Mouse (Mus musculus) brown adipose tissue, adult 24 weeks (tissue): ENCODE data around the gene Helq. TPM values are rescaled to one million over a fixed set of nuclear protein-coding genes. Genes with fewer than 3 reads are reported as not detected.

ENCODE experiments used
- H3K27ac ChIP-seq: fragments of 200-500 bp; replicated peaks from 2 replicates; pipeline ENCODE4 v1.5.1; 2012; ENCODE audit warnings: low read depth, mild to moderate bottlenecking, low read length
- H3K4me1 ChIP-seq: fragments of 200-500 bp; 2 replicates; pipeline ENCODE4 v1.6.1; 2012; ENCODE audit warnings: low read length, mixed read lengths; ENCODE audit not compliant: control insufficient read depth, insufficient read depth, insufficient read length
- H3K4me3 ChIP-seq: fragments of 200-500 bp; 2 replicates; pipeline ENCODE4 v1.5.1; 2012; ENCODE audit warnings: low read depth, mild to moderate bottlenecking, low read length, moderate library complexity; ENCODE audit not compliant: insufficient read depth
- polyA plus RNA-seq: library from polyadenylated mRNA; stranded (reverse); fragments of >200 nt; gene quantifications from 2 replicates; pipeline ENCODE4 v1.2.4, GENCODE M21; 2012; ENCODE audit not compliant: missing spikeins, insufficient read depth, insufficient read length

Helq gene
- 3.3 and 6.6 TPM in 2 replicates for polyA plus RNA-seq

DNA sequence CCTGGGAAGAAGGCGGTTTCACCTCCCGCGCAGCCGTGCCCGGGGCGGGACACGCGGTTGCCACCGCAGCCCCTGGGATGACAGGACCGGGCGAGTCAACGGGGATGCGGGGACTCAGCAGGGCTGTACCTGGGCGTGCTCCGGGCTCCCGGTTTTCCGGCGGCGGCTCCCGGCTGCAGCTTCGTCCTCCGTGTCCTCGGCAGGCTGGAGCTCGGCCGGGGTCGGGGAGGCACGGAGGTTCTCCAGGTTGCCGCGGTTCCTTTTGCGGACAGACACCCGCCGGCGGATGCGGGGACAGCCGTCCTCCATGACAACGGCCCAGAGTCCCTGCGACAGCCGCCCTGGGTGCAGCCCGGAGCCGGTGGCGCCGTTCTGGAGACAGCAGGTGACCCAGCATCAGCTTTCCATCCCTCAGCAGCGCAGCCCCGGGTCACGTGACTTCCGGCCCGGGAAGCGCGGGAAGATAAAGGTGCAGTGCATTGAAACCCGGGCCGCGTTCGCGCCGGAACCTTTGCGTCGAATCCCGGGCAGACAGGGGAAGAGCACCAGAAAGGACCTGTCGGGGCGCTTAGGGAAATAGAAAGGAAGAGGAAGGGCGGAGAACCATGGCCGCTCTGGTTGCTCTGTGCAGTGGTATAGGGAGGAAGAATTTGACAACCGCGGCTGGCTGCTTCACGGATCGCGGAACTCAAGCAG, at the start of gene Helq, which contains the start of gene Mrps18c:
Gene Helq, minus strand, starts transcription at position 434 of the 696 bp plus-strand sequence.
Gene Mrps18c, plus strand, starts transcription at position 463 of the 696 bp plus-strand sequence.
- Histone ChIP-seq H3K4me1 (no peaks in the 10 kb centered on the region), H3K4me3 (peak within 1 kb of the TSS; percentile 85), H3K27ac (no peak within 1 kb of the TSS)

DNA sequence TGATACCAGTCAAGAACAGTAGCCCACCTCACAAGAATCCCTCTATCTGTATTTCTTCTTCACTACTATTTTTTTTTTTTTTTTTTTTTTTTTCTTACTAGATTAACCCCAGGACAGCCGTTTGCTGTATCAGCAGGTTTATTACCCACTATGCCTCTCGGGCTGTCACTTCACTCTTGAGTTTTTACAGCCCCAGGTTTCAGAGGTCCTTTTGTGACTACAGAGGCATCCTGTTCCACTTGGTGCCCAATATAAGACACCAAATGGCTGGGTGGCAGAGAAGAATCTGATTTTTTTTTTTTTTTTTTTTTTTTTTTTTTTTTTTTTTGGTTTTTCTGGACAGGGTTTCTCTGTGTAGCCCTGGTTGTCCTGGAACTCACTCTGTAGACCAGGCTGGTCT, 48.7 kb upstream of the Helq start:
- peak overlapping the region; percentile 91 for H3K27ac ChIP-seq
- peak overlapping the region; percentile 60 for H3K4me3 ChIP-seq
- no peaks in the 10 kb centered on the region for H3K4me1 ChIP-seq

DNA sequence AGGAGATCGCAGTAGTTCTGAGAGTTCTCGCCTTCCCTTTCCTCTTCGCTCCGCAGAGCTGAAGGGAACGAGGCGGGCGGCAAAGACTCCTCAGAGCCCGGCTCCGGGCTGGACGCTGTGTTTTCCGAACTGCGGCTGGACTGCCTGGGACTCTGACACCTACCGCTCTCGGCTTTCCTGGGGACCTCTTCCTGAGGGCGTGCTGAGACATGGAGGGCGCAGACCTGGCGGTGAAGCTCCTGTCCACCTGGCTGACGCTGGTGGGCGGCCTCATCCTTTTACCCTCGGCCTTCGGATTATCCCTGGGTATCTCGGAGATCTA, 48.2 kb upstream of the Helq start:
- H3K27ac ChIP-seq: peak overlapping the region; percentile 91
- H3K4me1 ChIP-seq: no peaks in the 10 kb centered on the region
- peak overlapping the region; percentile 60 for H3K4me3 ChIP-seq

DNA sequence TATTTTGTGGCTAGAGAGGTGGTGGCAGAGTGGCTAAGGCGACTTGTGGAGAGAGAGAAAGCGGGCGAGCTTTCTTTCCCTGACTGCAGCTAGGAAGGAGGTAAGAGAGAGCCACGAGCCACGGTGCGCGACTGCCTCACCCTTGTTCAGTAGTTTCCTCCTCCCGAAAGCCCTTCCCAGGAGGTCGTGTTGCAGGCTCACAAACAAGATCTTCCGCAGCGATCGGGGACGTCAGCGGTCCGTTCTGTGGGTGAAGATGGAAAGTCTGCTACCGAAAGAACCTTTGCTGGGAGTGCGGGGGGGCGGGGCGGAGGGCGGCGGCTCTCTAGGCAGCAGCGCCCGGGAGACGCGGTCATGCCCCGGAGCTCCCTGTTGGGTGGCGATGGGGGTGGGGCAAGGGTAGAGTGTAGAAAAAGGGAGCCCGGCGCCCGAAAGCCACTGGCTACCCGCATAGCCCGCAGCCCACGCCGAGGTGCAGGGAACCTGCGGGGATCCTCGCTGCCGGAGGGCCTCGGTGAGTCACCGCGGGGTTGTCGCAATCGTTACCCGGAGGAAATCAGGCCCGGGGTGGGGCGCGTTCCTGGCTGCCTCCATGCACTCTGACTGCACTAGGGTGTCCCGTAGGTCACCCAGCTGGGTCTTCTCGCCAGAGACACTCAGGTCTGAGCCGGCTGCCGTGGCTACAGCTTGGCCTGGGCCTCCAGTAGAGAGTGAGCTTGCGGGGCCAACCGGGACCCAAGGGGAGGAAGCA, 47.6 kb upstream of the Helq start:
- Histone ChIP-seq H3K4me1 (no peaks in the 10 kb centered on the region), H3K27ac (peak overlapping the region; percentile 91), H3K4me3 (peak overlapping the region; percentile 60)

DNA sequence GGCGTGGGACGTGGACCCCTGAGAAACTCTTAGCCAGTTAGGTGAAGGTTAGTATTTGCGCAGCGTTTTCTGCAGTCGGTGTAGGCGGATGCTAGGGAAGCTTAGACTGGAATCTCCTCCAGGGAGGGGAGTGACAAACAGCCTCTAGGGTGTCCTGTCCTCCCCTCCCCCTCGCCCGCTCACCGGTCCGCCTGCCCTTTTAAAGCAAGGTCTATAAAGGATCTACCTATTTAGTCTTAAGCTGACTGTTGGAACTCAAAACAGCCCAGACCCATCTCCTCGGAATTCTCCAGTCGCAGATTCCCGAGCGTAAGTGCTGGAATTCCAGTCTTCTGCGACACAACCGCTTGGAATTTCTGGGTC, 47.1 kb upstream of the Helq start, which contains the start of gene Gpat3:
Gene Gpat3, plus strand, starts transcription at position 229 of the 363 bp plus-strand sequence.
- Histone ChIP-seq H3K4me1 (no peaks in the 10 kb centered on the region), H3K27ac (peak within 1 kb of the TSS; percentile 91), H3K4me3 (peak within 1 kb of the TSS; percentile 60)

DNA sequence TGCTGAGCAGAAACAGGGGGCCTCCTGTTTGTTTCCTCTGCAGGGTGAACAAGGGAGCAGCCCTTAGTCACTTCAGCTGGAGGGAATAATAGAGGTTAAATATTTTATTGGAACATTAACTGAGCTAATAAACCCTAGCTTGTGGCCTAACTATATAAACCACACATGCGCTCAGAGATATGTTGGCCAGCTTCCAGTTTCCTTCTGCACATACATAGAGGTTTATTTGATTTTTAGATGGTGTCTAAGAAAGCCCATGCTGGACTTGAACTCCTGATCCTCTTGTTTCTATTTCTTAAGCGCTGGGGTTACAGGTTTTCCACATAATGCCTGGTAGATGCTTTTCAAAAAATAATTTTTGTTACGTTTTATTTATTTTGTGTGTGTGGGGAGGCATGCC, 46.1 kb upstream of the Helq start:
- H3K27ac ChIP-seq: no peak overlapping the region
- H3K4me1 ChIP-seq: no peaks in the 10 kb centered on the region
- no peak overlapping the region for H3K4me3 ChIP-seq

DNA sequence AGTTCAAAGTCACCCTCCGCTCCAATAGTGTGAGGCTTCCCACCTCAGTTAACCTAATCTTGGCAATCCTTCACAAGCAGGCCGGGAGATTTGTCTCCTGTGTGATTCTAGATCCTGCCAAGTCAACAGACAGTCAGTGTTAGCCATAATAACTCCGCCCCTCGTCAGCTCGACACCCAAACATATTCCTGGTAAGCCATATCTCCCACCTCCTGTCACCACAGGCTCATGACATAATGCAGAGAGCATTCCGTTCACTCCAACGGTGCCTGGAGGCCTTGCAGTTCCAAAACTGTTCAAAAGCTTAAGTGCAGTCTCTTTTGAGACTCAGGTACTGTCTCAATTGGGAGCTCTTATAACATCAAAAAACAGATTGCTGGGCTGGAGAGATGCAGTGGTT, 39.5 kb upstream of the Helq start:
- H3K27ac ChIP-seq: no peak overlapping the region

DNA sequence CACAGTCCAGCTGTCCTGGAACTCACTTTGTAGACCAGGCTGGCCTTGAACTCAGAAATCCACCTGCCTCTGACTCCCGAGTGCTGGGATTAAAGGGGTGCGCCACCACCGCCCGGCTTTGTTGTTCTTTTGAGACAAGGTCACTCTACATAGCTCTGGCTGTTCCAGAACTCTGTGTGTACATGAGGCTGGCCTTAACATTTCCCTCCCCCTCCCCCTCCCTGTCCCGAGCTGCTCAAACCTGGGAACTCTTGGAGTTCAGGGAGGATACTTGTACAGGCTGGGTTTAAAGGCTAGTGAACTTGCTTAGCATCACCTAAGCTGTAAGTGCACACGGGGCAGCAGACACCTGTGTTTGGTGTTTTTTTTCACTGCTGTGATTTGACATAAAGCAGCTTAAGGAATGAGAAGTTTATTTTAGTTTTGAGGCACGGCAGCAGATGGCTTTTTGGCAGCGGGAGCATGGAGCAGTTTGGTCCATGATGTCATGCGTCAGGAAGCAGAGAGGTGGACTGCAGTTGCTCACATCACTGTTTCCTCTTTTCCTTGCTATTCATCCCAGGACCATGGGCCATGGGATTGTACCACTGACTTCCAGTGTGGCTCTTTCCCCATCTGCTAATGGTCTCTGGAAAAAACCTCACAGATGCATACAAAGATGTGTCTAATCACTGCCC, 37.6 kb upstream of the Helq start:
- H3K4me1 ChIP-seq: no peaks in the 10 kb centered on the region
- no peak overlapping the region for H3K4me3 ChIP-seq
- H3K27ac ChIP-seq: no peak overlapping the region

More for the DNA sequence above, 39.5 kb upstream of the Helq start:
- Histone ChIP-seq H3K4me3 (no peak overlapping the region), H3K4me1 (no peaks in the 10 kb centered on the region)

DNA sequence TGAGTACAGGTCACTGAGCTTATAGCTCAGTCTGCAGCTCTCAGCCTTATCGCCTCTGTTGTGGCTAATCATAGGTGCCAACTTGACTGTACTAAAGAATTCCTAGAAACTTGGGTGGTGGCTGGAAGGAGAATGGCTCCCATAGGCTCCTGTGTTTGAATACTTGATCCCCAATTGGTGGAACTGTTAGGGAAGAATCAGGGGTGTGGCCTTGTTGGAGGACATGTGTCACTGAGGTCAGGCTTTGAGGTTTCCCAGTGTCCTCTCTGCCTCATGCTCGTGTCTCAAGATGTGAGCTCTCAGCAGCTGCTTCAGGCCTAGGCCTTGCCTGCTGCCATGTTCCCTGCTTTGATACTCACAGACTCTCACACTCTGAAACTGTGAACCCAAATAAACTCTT, 35.4 kb upstream of the Helq start:
- no peaks in the 10 kb centered on the region for H3K4me1 ChIP-seq

DNA sequence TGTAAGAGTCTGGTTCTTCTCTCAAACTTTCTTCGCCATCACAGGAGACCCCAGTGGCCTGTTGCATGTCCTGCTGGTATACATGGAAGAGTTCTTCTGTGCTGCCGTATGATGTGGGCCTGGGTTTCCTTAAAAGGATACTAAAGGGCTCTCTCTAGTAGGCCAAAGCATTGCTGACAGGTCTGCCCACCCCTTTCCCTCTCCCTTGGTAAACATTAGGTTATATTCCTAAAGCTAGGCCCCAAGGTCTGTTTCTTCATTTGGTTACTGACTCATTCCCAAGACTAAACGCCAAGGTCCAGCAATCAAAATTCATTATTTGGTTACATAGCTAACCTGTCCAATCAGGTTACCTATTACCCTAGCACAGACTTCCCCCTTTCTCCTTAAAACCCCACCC, 34.3 kb upstream of the Helq start:
- Histone ChIP-seq H3K4me1 (0 out of 2 replicates have a peak, but pooled peaks cover 3% of the 10 kb centered on the region), H3K4me3 (no peak overlapping the region), H3K27ac (no peak overlapping the region)

More for the DNA sequence above, 35.4 kb upstream of the Helq start:
- Histone ChIP-seq H3K4me3 (no peak overlapping the region), H3K27ac (no peak overlapping the region)

DNA sequence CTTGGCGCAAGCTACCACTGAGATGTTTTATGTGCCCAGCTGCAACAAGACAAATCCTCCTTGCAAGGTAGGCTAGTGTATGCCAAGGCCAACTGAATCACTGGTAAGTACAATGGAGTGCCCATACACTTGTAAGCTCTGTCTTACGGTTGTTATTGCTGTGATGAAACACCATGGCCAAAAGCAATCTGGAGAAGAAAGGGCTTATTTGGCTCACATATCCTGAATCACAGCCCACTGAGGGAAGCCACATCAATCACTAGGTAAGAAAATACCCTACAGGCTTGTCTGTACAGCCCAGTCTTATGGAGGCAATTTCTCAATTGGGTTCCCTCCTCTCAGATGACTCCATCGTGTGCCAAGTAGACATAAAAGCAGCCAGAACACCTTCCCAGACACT, 30.3 kb upstream of the Helq start:
- H3K4me1 ChIP-seq: 0 out of 2 replicates have a peak, but pooled peaks cover 3% of the 10 kb centered on the region
- H3K4me3 ChIP-seq: no peak overlapping the region
- H3K27ac ChIP-seq: no peak overlapping the region

DNA sequence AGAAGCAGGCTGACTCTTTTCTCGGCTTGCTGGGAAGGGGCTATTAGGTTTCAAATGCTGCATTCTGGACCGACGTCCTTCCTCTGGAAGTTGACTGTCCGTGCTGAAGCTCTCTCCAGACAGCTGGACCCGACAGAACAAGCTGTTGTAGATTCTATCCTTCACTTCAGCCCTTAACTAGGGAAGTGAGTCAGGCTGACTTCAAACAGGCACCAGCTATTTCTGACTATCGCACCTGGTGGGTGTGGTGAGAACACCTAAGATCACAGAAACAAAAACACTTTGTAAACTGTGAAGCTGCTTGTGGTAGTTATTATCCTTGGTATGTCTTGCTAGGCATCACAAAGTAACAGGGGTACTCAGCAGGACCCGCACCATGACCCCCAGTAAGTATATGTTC, 28.1 kb upstream of the Helq start:
- H3K27ac ChIP-seq: no peak overlapping the region
- H3K4me1 ChIP-seq: 0 out of 2 replicates have a peak, but pooled peaks cover 3% of the 10 kb centered on the region
- no peak overlapping the region for H3K4me3 ChIP-seq

DNA sequence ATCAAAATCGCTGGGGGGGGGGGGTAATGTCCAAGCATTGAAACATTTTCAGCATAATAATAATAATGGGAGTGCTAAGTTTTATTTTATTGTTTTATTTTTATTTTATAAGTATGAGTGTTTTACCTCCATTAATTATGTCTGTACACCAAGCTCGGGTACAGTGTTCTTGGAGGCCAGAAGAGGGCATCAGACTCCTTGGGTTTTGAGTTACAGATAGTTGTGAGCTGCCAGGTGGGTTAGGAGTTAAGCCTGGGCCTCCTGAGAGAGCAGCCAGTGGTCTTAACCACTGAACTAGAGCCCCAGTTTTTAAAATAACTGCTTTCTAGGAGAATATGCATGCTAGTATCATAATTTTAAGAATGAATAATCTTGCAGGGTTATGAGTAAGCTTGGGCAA, 27.6 kb upstream of the Helq start:
- Histone ChIP-seq H3K4me1 (0 out of 2 replicates have a peak, but pooled peaks cover 3% of the 10 kb centered on the region), H3K4me3 (no peak overlapping the region), H3K27ac (no peak overlapping the region)

DNA sequence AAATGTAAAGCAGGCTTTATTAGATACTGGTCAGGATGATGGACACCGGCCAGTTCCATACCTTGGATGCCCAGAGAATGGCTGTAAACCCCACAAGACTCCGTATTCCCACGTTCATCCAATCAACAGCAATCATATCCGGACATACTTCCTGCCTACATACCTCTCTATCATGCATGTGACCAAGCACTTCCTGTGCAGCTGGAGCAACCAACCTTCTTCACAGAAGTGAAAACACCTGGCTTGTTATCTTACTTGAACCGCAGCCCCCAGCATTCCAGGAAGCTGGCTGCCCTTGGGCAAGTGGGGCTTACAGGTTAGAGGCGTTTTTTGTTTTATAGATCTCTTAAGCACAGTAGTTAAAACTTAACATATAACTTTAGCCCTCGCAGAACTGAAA, 24.4 kb upstream of the Helq start:
- H3K4me3 ChIP-seq: no peak overlapping the region
- no peak overlapping the region for H3K27ac ChIP-seq
- no peaks in the 10 kb centered on the region; the same call in 1 of the 2 replicates for H3K4me1 ChIP-seq

DNA sequence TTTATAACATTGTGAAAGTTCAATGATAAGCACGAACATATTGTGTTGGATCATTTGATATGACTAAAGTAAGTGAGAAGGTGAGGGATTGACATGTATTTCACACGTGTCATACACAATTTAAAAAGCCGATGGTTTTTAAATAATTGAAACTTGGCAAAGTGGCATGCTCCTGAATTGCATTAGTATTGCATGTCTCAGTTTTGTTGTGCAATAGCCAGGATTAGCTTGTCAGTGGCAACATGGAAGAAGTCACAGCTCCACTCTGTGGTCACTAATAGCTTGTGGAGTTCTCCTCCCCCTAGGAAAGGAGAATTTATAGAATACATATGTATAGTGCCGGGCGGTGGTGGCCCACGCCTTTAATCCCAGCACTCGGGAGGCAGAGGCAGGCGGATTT, 23.0 kb upstream of the Helq start:
- Histone ChIP-seq H3K4me1 (no peaks in the 10 kb centered on the region; the same call in 1 of the 2 replicates), H3K27ac (no peak overlapping the region), H3K4me3 (no peak overlapping the region)
